Mouse (Mus musculus) heart, postnatal 0 days (tissue): ENCODE measurements around the gene Tmem131l. TPM values are rescaled to one million over a fixed set of nuclear protein-coding genes. Genes with fewer than 3 reads are reported as not detected.

Source experiments
- ATAC-seq: fragments of 200-750 bp; cut with Nextera tagmentation; 2 replicates; pipeline ENCODE4 v1.8.0; 2017; ENCODE audit warnings: low read depth, moderate number of reproducible peaks, moderate library complexity; ENCODE audit not compliant: insufficient read depth
- DNase-seq: peaks from one replicate; pipeline ENCODE4 v3.0.0-alpha.2; 2016; ENCODE audit warnings: low spot score
- H3K27ac ChIP-seq: fragments of 300-500 bp; sonication (generic); 2 replicates; pipeline ENCODE4 v1.5.1; 2014; ENCODE audit warnings: low read depth, mild to moderate bottlenecking
- H3K27me3 ChIP-seq: fragments of 300-500 bp; sonication (generic); 2 replicates; pipeline ENCODE4 v1.6.1; 2014; ENCODE audit warnings: low read length, mixed read lengths; ENCODE audit not compliant: control insufficient read depth, insufficient read depth
- H3K36me3 ChIP-seq: fragments of 300-500 bp; sonication (generic); replicated peaks from 2 replicates; pipeline ENCODE4 v1.6.1; 2014; ENCODE audit warnings: low read length, mixed read lengths; ENCODE audit not compliant: control insufficient read depth, insufficient read depth
- H3K4me1 ChIP-seq: fragments of 300-500 bp; sonication (generic); 2 replicates; pipeline ENCODE4 v1.6.1; 2014; ENCODE audit warnings: antibody characterized with exemption; ENCODE audit not compliant: control insufficient read depth, insufficient read depth
- H3K4me2 ChIP-seq: fragments of 300-500 bp; sonication (generic); 2 replicates; pipeline ENCODE4 v1.6.1; 2014; ENCODE audit warnings: low read depth, mild to moderate bottlenecking, low read length, moderate library complexity
- H3K4me3 ChIP-seq: fragments of 300-500 bp; sonication (generic); 2 replicates; pipeline ENCODE4 v1.5.1; 2014; ENCODE audit warnings: low read depth, low read length
- H3K9ac ChIP-seq: fragments of 300-500 bp; sonication (generic); replicated peaks from 2 replicates; pipeline ENCODE4 v1.6.1; 2014; ENCODE audit warnings: low read depth, low read length, mixed read lengths
- H3K9me3 ChIP-seq: fragments of 300-500 bp; sonication (generic); replicated peaks from 2 replicates; pipeline ENCODE4 v1.6.1; 2016; ENCODE audit warnings: low read length; ENCODE audit not compliant: control insufficient read depth
- CTCF ChIP-seq: IDR thresholded peaks from 2 replicates; pipeline ENCODE4 v1.5.1; 2016; ENCODE audit warnings: antibody characterized with exemption, control low read depth, low read depth
- EP300 ChIP-seq: IDR thresholded peaks from 2 replicates; pipeline ENCODE4 v1.6.1; 2016; ENCODE audit warnings: antibody characterized with exemption, low read depth
- WGBS: fragments of 180-500 bp; shearing (Covaris S2); extraction: QIAGEN DNeasy Blood & Tissue Kit; methylation state at CpG from one replicate; pipeline ENCODE4 v1.1.7; 2014; 5-methylcytosine and 5-hydroxymethylcytosine counted together
- polyA plus RNA-seq: library from polyadenylated mRNA; unstranded; fragments of >200 nt; fragmentation: Nextera tagmentation; extraction: Ambion mirVana; gene quantifications from 2 replicates; pipeline ENCODE4 v1.2.1, GENCODE M21; 2015
- total RNA-seq: library from RNA; depleted of rRNA; stranded (reverse); fragments of >200 nt; gene quantifications from 2 replicates; pipeline ENCODE4 v1.2.3, GENCODE M21; 2014; ENCODE audit warnings: low replicate concordance

The Tmem131l gene
- total and polyA plus RNA-seq, 2 experiments from 2014 or later = 16.5 to 32.6 TPM

DNA sequence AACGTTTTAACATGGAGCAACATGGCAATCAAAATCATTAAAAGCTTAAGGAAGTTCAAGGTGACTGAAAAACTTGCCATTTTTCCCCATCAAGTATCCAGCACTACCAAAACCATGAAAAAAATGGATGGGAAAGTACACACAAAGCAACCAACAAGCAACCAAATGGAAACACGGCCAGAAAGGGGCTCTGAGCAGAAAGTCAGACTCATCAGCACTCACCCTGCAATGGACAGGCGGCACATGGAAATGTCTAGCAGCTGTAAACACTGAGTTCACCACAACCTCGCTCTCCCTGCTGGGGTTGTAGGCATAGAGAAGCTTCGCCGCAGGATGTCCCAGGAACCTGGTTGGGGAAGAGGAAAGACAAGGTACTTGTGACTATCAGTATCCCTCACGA is 77.9 kb downstream of the Tmem131l start:
- no peak overlapping the region for H3K27ac ChIP-seq

DNA sequence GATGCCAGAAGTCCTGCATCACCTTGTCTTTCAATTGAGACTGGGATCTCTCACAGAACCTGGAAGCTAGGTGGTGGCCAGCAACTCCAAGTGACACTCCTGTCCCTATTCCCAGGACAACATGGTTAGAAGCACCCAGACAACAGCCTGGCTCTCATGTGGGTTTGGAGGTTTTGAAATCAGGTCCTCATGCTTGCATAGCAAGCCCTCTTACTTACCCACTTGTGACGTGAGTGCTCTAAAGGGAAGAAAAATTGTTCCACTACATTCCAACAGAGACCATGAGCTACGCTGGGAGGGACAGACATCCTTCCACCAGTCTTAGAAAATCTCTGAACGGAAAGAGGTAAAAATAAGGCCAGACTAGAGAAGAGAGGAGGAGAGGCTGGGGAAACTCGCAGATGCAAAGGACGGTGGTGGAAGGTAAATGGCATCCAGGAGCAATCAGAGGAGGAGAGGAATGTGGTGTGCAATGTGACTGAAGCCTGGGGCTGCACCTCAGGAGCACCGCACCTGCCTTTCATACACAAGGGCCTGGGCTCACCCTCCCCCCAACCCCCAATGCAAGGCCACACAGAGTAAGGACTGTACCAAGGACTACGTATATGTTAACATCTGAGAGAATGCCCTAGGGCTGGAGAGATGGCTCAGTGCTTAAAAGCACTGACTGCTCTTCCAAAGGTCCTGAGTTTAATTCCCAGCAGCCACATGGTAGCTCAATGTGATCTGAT is 80.9 kb downstream of the Tmem131l start:
- Histone ChIP-seq H3K27ac (no peak overlapping the region), H3K36me3 (0 out of 2 replicates have a peak, but pooled peaks cover 11% of the 10 kb centered on the region)
- 87% methylated on average over 7 of the region's 7 CpGs for WGBS

More for the DNA sequence above, 77.9 kb downstream of the Tmem131l start:
- no peaks in the 10 kb centered on the region for H3K27me3 ChIP-seq
- TF ChIP-seq EP300 = no peak
- TF ChIP-seq CTCF = no peak
- H3K4me1 ChIP-seq = peaks cover 17% of the 10 kb centered on the region; the same call in 1 of the 2 replicates
- ATAC-seq (no peak), DNase-seq (no peak)
- no peak overlapping the region for H3K4me3 ChIP-seq
- H3K9ac ChIP-seq = no peak overlapping the region; the same call in 1 of the 2 replicates
- H3K4me2 ChIP-seq = no peak overlapping the region
- no peaks in the 10 kb centered on the region for H3K9me3 ChIP-seq
- H3K36me3 ChIP-seq = 0 out of 2 replicates have a peak, but pooled peaks cover 11% of the 10 kb centered on the region
- WGBS = 69% methylated on average over 7 of the region's 7 CpGs

DNA sequence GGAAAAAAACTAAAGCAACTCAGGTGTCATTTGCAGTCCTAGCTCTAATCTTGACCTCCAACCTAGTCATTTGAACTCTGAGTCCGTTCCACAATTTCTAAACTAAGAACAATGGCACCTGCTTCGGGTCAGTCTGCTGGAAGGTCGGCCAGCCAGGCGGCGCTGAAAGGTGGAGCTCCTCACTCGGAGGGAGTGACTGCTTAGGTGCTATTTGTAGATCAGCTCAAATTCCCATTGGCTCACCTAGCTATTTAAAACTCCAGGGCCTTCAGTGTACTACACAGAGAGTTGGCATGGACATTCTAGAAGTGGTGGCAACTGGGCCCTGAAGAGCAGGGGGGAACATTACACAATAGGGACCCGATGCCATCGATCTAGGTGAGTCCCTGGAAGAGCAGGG is 86.1 kb downstream of the Tmem131l start:
- DNase-seq (peak; percentile 77), ATAC-seq (peak; percentile 92)
- peak; percentile 45; the same call in 1 of the 2 replicates for TF ChIP-seq EP300
- TF ChIP-seq CTCF = peak; percentile 40
- H3K27me3 ChIP-seq = no peaks in the 10 kb centered on the region
- peaks cover 16% of the 10 kb centered on the region for H3K4me1 ChIP-seq
- H3K36me3 ChIP-seq = 0 out of 2 replicates have a peak, but pooled peaks cover 4% of the 10 kb centered on the region
- H3K9ac ChIP-seq = no peak overlapping the region
- 39% methylated on average over 8 of the region's 8 CpGs for WGBS
- H3K4me3 ChIP-seq = no peak overlapping the region
- no peaks in the 10 kb centered on the region for H3K9me3 ChIP-seq
- H3K4me2 ChIP-seq = no peak overlapping the region
- H3K27ac ChIP-seq = peak overlapping the region; percentile 83

More for the DNA sequence above, 80.9 kb downstream of the Tmem131l start:
- TF ChIP-seq EP300 = no peak
- Histone ChIP-seq H3K27me3 (no peaks in the 10 kb centered on the region), H3K4me3 (no peak overlapping the region), H3K9me3 (no peaks in the 10 kb centered on the region), H3K4me1 (peaks cover 20% of the 10 kb centered on the region; the same call in 1 of the 2 replicates), H3K4me2 (no peak overlapping the region), H3K9ac (no peak overlapping the region)
- no peak for ATAC-seq
- DNase-seq = no peak

DNA sequence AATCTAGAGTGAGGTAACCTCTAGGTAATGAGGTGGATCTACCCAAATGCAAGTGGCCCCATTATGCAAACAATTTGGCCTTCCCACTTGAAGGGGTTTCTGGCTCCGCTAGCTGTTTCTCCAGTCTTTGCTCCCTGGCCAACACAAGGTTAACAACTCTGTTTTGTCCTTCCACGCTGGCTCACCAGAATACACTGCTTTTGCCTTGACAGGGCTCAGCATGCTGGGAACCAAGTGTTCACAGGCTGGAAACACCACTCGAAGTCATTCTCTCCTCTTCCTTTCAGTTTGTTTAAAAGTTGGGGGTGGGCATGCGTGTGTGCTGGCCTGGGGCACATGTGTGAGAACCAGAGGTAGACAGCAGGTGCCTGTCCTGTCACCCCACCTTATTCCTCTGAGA is 91.2 kb downstream of the Tmem131l start:
- no peak overlapping the region for H3K27ac ChIP-seq
- DNase-seq = no peak
- TF ChIP-seq CTCF (no peak), EP300 (no peak)
- H3K4me2 ChIP-seq = no peak overlapping the region
- no peak overlapping the region for H3K4me3 ChIP-seq
- ATAC-seq = no peak
- H3K9me3 ChIP-seq = no peaks in the 10 kb centered on the region
- peaks cover 16% of the 10 kb centered on the region for H3K4me1 ChIP-seq
- H3K27me3 ChIP-seq = no peaks in the 10 kb centered on the region
- 0 out of 2 replicates have a peak, but pooled peaks cover 3% of the 10 kb centered on the region for H3K36me3 ChIP-seq
- no peak overlapping the region for H3K9ac ChIP-seq
- WGBS = 75% methylated on average over 4 of the region's 4 CpGs

DNA sequence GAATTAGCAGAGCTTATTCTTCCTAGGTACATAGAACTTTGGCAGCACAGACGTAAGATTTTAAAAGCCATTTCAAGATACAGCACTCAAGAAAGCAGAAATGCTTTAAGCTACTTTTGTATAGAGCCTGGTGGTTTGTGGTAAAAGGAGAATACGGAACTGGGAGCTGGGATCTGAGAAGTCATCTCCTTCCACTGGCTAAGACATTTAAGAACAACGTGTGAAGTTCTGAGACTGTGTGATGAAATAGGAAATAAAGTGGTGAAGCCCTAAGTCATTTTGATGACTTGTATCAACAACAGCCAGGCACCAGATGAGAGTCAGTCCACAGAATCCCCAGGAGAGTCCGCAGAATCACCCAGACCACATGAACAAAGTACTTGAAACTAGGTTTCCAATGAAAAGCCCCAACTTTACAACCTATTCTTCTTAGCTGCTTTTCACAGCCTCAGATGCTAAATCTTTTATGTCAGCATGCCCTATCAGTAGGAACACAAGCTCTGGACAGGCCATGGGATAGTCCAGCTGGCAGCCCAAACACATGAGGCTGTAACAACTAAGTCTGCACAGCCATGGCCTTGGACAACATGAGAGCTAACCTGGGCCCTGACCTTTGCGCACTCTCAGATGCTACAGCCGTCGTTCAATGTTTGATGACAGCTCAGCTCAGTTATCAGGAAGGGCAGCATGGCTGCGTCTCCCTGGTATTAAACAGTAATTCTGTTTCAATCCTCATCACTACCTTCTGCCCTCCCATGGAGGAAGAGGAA is 92.3 kb downstream of the Tmem131l start:
- H3K9me3 ChIP-seq = no peaks in the 10 kb centered on the region
- 52% methylated on average over 8 of the region's 8 CpGs for WGBS
- H3K4me1 ChIP-seq = peaks cover 11% of the 10 kb centered on the region
- no peak overlapping the region for H3K27ac ChIP-seq
- DNase-seq (no peak), ATAC-seq (no peak)
- no peak overlapping the region for H3K4me2 ChIP-seq
- H3K27me3 ChIP-seq = no peaks in the 10 kb centered on the region
- 0 out of 2 replicates have a peak, but pooled peaks cover 3% of the 10 kb centered on the region for H3K36me3 ChIP-seq
- no peak overlapping the region for H3K9ac ChIP-seq
- no peak for TF ChIP-seq EP300
- no peak for TF ChIP-seq CTCF
- H3K4me3 ChIP-seq = no peak overlapping the region
